Mouse (Mus musculus): ENCODE data around the gene Ccdc124.
A peak's percentile ranks its signal among the peaks of the same experiment; 100 is the strongest.

Ccdc124 gene

GRCm38 (mm10) chr8:70868559-70869198, 5.1 kb downstream of the Ccdc124 start:
- peak; percentile 89 for DNase-seq

GRCm38 (mm10) chr8:70866566-70866965, 7.2 kb downstream of the Ccdc124 start:
- DNase-seq = no peak

- DNase-seq = no peak
These were observed 7.7 kb downstream of the Ccdc124 start for GRCm38 (mm10) chr8:70866001-70866520.

DNA sequence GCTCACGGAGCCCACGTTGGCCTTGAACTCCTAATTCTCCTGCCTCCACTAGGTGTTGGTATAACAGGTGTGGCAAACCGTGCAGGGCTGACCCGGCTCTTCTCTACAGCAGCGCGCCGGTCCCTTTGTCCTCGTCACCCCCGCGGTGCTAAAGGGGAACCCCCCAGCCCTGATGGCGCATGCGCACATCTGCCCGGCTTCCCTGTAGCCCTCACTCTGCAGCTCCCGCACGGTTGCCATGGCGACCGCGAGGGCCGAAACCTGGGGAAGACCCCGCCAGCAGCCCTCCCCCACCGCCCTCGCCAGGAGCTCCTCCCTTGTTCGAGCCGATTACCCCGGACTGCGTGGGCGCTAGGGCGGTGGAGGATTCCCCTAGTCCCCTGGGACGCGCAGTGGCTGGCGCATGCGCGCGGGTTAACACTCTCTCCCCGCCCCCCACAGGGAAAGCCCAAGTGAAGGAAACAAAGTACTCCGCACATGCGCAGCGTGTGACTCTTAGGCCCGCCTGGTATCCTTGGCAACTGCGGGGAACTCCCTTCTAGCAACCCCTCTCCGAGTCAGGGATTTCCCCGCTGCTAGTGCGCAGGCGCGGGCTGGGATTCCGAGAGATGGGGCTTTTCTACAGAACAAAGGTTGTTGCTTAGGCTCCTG, 8.3 kb downstream of the Ccdc124 start:
- peak; percentile 99 for DNase-seq

DNA sequence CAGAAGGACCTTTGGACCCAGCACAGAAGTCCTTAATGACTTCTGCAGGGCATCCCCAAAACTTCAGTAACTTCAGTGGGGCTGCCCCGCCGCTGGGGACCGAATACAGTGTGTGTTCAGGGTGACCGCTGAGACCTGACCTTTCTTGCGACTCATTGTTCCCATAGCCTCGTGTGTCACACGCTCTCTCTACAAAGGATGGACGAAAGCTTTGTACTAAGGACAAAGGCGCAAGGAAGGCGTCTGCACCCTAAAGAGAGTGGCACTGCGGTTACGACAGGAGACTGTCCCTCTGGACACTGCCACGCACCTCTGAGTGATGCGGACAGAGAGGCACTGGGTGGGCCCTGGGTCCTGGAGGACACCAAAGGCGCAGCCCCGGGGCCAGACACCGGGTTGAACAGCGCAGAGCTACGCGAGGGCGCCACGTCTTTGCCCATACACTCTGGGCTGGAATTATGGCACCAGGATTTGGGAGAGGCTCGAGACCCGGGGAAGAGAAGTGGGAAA, 9.0 kb downstream of the Ccdc124 start:
- DNase-seq = peak; percentile 49

- DNase-seq = peak; percentile 51
These were observed 9.6 kb downstream of the Ccdc124 start for GRCm38 (mm10) chr8:70863956-70864711.

DNA sequence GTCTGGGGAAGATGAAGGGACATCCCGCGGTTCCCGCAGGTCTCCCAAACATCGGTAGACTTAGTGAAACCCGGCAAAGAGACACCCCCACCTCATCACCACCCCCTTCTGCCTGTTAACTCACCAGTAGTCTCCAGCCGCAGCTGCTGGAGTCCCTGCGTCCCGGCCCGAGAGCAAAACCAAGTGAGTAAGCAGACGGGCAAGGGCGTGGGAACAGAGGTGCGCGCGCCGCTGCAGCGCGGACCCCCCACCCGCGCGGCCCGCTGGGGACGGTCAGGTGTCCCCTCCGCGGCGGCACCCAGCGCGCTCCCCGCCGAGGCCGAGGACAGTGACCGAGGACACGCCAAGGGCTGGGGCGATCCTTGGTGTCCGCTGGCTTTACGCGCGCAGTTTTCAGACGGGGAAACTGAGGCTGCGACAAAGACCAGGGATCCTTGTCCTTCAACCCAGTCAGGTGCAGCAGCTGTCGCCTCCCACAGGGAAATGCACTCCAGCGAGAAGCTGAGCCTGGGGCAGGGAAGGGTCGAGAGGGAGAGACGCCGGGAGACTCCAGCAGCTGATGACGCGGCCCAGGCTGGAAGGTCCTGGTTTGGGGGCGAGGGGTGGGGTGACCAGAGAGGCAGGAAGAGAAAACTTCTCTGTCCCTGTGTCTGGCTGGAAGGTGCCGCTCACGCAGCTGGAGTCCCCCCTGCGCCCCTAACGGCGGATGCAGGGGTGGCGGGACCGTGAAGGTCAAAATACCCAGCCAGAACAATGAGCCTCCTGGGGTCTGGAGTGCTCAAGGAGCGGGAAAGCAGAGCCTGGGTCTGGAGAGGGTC, 10.7 kb downstream of the Ccdc124 start, which contains the start of gene Kcnn1:
Gene Kcnn1 (minus strand): TSS at position 435 of the 818 bp plus-strand sequence.
- DNase-seq = peak; percentile 51

DNA sequence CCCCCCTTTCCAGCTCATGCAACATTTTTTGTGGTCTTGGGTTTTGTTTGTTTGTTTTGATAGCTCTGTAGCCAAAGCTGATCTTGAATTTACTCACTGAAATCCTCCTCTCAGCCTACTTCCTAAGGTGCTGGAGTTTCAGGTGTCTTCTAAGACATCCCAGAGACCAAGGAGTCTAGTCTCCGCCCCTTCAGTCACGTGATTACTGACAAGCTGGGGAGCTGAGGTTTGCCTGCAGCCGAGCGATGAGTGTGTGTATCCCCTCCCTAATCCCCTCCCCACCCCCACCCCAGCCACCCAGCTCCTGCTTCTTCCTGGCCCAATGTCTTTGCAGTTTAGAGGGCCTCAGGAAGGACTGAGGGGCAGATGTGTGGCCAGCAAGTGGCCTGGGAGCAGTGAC, 16.2 kb downstream of the Ccdc124 start:
- DNase-seq = no peak

- DNase-seq = peak; percentile 84
These were observed 17.1 kb downstream of the Ccdc124 start for GRCm38 (mm10) chr8:70856541-70857197.

DNA sequence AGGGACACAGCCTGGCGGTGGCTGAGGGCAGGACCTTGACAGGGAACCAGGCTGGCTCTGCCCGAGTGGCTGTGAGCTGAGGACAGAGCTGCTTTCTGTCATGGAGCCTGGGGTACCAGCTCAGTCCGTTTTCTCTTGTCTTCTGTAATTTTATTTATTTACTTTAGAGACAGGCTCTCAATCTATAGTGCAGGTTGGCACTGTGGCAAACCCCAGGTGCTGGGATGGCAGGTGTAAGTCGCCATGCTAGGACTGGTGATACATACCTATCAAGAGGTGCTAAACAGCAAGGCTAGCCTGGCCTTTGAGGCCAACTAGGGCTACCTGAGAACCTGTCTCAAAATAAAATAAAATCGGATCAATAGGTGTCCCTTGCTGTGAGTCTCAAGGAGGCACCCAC, 17.7 kb downstream of the Ccdc124 start:
- no peak for DNase-seq

DNA sequence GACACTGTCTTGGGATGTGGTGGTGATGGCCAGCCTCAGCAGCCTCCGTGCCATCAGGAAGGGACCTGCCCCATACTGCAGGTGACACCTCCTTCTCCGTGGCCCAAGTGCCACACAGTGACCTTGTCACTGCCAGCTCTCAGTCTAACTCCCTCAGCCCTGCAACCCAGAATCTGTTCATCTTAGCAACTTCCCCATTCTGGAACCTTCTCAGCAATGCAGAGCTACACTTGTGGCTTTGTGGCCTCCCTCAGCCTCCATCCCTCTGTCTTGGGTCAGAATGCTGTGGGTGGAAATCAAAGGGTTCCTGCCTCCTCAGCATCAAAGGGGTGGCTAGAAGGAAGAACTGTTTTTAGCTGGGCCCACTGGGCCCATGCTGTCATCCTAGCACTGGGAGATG, 19.9 kb downstream of the Ccdc124 start:
- no peak for DNase-seq

GRCm38 (mm10) chr8:70852595-70853231, 21.0 kb downstream of the Ccdc124 start:
- no peak for DNase-seq

- no peak for DNase-seq
These were observed 21.9 kb downstream of the Ccdc124 start for GRCm38 (mm10) chr8:70851837-70852236.

DNA sequence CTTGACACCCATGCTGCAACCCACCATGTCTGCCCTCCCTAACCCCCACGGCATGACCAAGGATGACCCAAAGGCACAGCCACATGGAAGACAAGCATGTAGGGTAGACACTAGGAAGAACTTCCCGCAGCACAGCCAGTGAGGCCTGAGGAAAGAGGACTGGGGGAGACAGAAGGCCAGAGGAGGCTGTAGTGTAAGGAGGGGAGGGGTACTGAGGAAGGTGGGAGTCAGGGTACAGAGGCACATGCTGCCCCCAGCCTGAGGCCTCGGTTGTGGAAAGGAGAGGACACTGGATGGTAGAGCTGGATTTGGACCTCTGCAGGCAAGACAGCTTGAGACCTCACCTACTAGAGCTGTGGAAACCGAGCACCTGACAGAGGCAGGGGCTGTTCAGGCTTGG, 22.8 kb downstream of the Ccdc124 start:
- DNase-seq = no peak

GRCm38 (mm10) chr8:70850132-70850845, 23.4 kb downstream of the Ccdc124 start:
- no peak for DNase-seq

DNA sequence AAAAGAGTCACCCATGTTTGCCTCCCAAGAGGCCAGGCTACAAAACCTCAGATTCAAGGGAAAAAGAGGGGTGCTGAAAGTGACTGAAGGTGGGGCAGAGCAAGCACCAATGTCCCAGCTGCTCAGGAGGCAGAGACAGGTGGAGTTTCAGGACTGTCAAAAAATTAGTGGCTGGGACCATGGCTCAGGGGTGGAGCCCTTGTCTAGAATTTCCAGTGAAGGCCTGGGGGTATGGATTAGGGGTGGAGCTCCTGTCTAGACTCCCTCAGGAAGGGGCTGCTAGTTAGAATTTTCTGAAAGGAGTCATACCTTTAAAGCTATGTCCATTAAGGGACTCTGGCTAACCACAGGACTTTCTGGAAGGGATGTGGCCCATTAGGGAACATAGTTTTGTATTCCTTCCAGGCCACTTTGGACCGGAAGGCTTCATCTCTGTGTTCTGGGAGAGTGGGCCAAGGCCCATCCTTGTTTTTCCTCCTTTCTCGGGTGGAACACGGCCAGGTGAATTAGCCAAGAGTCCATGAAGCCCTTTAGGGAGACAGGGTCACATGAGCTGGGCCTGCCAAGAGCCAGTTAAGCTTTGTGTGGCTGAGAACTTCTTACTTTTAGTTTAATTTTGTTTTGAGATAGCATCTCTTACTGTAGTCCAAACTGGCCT, 24.3 kb downstream of the Ccdc124 start:
- no peak for DNase-seq

DNA sequence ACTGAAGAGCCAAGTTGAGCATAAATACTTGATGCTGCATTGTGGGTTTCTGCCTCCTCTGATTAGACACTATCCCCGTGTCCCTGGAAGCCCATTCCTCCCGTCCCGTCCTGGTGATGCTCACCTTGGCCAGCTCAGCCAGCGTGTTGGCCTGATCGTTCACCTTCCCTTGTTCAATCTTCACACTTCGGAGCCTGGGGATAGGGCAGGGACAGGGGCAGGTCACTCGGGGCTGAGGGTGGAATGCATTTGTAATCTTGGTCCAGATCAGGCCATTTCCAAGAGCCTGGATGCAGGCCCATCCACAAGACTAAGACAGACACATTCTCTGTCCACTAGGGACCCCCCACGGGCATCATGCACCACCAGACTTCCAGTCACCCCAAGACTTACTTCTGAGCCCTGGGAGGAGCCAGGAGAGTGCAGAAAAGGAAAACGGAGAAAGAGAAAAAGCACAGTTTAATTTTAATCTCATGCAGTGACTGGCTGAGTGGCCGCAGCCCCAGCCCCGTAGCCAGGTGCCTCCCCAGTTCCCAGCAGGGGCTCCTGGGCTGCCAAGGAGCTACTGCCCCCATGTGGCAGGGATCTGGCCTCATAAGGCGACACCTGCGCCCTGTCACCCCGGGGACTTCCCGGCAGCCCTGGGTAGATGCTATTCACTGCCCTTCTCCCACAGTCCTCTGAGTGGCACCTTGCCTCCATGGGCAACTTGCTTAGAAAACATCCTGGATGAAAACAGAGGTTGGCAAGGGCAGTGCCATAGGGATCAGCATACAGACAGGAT, 27.2 kb downstream of the Ccdc124 start:
- no peak for DNase-seq

GRCm38 (mm10) chr8:70845108-70845507, 28.6 kb downstream of the Ccdc124 start:
- no peak for DNase-seq

DNA sequence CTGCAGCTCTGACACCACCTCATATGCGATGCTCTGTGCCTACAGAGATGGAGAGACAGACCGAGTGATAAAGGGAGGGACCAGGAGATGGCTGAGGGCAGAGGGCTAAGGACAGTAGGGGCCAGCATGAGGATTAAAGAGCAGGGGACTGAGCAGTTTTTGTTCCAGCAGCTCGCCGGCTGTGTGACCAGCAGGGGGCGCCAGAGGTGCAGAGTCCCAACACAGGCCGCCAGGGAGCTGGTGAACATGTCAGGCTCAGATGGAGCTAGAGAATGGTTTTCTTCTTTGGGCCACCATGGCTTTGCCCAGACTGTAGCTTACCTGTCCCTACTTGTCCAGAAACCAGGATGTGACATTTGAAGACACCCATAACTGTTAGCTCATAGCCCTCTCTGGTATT, 29.2 kb downstream of the Ccdc124 start:
- peak; percentile 96 for DNase-seq
